ENCODE assay signal across 26 mouse cellular contexts in genomic region chr10:12696704-12697103, GRCm38 (mm10).
"Had no signal": no experiment of that assay in that cellular context is flagged by ENCODE, and none has a peak within 500 bp of the region (broad histone marks: within the 10 kb centered on the region; RNA-seq: fewer than 3 reads in every experiment).

No protein-coding gene starts in this region.

- H3K27ac ChIP-seq: gastrocnemius, adult 2 months; hindbrain, embryonic 10.5 days; hindbrain, embryonic 12.5 days; hindbrain, embryonic 14.5 days; intestine, embryonic 15.5 days; kidney, postnatal 0 days; left cerebral cortex, adult 2 months; limb, embryonic 10.5 days; limb, embryonic 12.5 days; liver, embryonic 13.5 days; liver, embryonic 15.5 days had no signal

- H3K36me3 ChIP-seq: hindbrain, embryonic 12.5 days; intestine, embryonic 15.5 days; liver, embryonic 13.5 days had no signal

- H3K27me3 ChIP-seq: heart, embryonic 12.5 days; hindbrain, embryonic 12.5 days; intestine, embryonic 15.5 days; limb, embryonic 12.5 days; liver, embryonic 13.5 days; liver, embryonic 15.5 days had no signal

- DNase-seq: gastrocnemius, adult 2 months; gastrocnemius, postnatal 10 days; gastrocnemius, postnatal 25 days; heart, postnatal 10 days; heart, postnatal 4 days; kidney, adult 18-20 months; kidney, adult 8-10 months; kidney, postnatal 14 days; kidney, postnatal 36 days; layer of hippocampus, adult 9-11 months; liver; liver, embryonic 13.5 days had no signal

- H3K9me3 ChIP-seq: heart, embryonic 12.5 days; hindbrain, embryonic 10.5 days; hindbrain, embryonic 12.5 days; intestine, embryonic 15.5 days; limb, embryonic 10.5 days; limb, embryonic 12.5 days; liver, embryonic 13.5 days; liver, embryonic 15.5 days had no signal

- H3K9ac ChIP-seq: heart, embryonic 12.5 days; hindbrain, embryonic 12.5 days; hindbrain, embryonic 14.5 days; intestine, embryonic 15.5 days; limb, embryonic 12.5 days; liver, embryonic 13.5 days; liver, embryonic 15.5 days had no signal

- H3K4me2 ChIP-seq: heart, embryonic 12.5 days; hindbrain, embryonic 12.5 days; hindbrain, embryonic 14.5 days; intestine, embryonic 15.5 days; limb, embryonic 12.5 days; liver, embryonic 11.5 days; liver, embryonic 13.5 days; liver, embryonic 15.5 days had no signal

- ATAC-seq: hindbrain, embryonic 16.5 days; inflammation-experienced regulatory T-cells, adult 6 months; intestine, embryonic 15.5 days; intestine, postnatal 0 days had no signal

- H3K4me3 ChIP-seq: gastrocnemius, adult 2 months; heart, embryonic 12.5 days; hindbrain, embryonic 10.5 days; hindbrain, embryonic 12.5 days; intestine, embryonic 15.5 days; left cerebral cortex, adult 2 months; limb, embryonic 10.5 days; limb, embryonic 12.5 days; liver, embryonic 13.5 days; liver, embryonic 15.5 days had no signal

- H3K4me1 ChIP-seq: hindbrain, embryonic 10.5 days; hindbrain, embryonic 12.5 days; intestine, embryonic 15.5 days; liver, embryonic 13.5 days; liver, embryonic 15.5 days had no signal
